Mouse (Mus musculus) spleen, postnatal 14 days (tissue): ENCODE results near the gene Cep68.

Source experiments
- DNase-seq, 2 experiments: peaks; one replicate each; pipeline ENCODE4 v3.0.0; 2021 to 2022; ENCODE audit warnings: low spot score in 2 of 2

The Cep68 gene

GRCm38 (mm10) chr11:20249296-20250110 is at the start of gene Cep68:
Cep68 (minus strand) TSS chr11:20249429.
- DNase-seq, result peak; percentile 90

GRCm38 (mm10) chr11:20284463-20284862 is 35.2 kb upstream of the Cep68 start:
- no peak for DNase-seq

- no peak for DNase-seq
Measured at GRCm38 (mm10) chr11:20282601-20283219, 33.5 kb upstream of the Cep68 start.

GRCm38 (mm10) chr11:20280982-20281381 is 31.8 kb upstream of the Cep68 start:
- DNase-seq, result no peak

- no peak for DNase-seq
Measured at GRCm38 (mm10) chr11:20278702-20279101, 29.5 kb upstream of the Cep68 start.

- DNase-seq, result no peak
Measured at GRCm38 (mm10) chr11:20277106-20277505, 27.9 kb upstream of the Cep68 start.

- DNase-seq, result no peak
Measured at GRCm38 (mm10) chr11:20275974-20276373, 26.7 kb upstream of the Cep68 start.

- DNase-seq, result no peak
Measured at GRCm38 (mm10) chr11:20269885-20270284, 20.7 kb upstream of the Cep68 start.

- DNase-seq, result no peak
Measured at GRCm38 (mm10) chr11:20262628-20263380, 13.6 kb upstream of the Cep68 start.

GRCm38 (mm10) chr11:20254791-20255190 is 5.6 kb upstream of the Cep68 start:
- no peak for DNase-seq

GRCm38 (mm10) chr11:20253088-20253487 is 3.9 kb upstream of the Cep68 start:
- no peak for DNase-seq

- DNase-seq, result no peak
Measured at GRCm38 (mm10) chr11:20250476-20251178, 1.4 kb upstream of the Cep68 start.

GRCm38 (mm10) chr11:20248840-20249239 is 389 bp downstream of the Cep68 start:
- DNase-seq, result no peak

GRCm38 (mm10) chr11:20248277-20248676 is 952 bp downstream of the Cep68 start:
- no peak for DNase-seq

- no peak for DNase-seq
Measured at GRCm38 (mm10) chr11:20247146-20247855, 1.9 kb downstream of the Cep68 start.

GRCm38 (mm10) chr11:20246616-20247015 is 2.6 kb downstream of the Cep68 start:
- no peak for DNase-seq

- no peak for DNase-seq
Measured at GRCm38 (mm10) chr11:20245316-20245715, 3.9 kb downstream of the Cep68 start.

GRCm38 (mm10) chr11:20244336-20245290 is 4.6 kb downstream of the Cep68 start:
- no peak for DNase-seq

- DNase-seq, result no peak
Measured at GRCm38 (mm10) chr11:20243214-20243913, 5.9 kb downstream of the Cep68 start.
